Mouse (Mus musculus): ENCODE data around the gene Srrm3. TPM values are rescaled to one million over a fixed set of nuclear protein-coding genes. Genes with fewer than 3 reads are reported as not detected.

Srrm3 gene
- polyA plus RNA-seq, 1 experiment from 2014 or later: 0.11 TPM

DNA sequence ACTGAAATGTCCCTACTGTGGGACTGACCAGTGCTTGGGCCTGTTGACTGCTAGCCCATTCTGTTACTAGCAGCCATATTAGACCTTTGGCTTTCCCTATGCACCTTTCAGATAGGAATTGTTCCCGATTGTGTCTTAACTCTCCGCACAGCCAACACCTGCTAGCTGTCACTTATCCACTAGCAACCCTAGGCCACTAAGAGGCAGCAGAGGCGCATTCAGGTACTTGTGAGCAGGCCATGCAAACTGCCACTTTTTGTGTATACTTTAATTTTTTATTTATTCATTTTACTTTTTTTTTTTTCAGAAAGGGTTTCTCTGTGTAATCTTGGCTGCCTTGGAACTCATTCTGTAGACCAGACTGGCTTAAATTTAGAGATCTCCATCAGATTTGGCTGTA, 94.0 kb downstream of the Srrm3 start:
- no peak overlapping the region for H3K4me2 ChIP-seq (replicated peaks; ENCODE audit: low read depth, low read length)

DNA sequence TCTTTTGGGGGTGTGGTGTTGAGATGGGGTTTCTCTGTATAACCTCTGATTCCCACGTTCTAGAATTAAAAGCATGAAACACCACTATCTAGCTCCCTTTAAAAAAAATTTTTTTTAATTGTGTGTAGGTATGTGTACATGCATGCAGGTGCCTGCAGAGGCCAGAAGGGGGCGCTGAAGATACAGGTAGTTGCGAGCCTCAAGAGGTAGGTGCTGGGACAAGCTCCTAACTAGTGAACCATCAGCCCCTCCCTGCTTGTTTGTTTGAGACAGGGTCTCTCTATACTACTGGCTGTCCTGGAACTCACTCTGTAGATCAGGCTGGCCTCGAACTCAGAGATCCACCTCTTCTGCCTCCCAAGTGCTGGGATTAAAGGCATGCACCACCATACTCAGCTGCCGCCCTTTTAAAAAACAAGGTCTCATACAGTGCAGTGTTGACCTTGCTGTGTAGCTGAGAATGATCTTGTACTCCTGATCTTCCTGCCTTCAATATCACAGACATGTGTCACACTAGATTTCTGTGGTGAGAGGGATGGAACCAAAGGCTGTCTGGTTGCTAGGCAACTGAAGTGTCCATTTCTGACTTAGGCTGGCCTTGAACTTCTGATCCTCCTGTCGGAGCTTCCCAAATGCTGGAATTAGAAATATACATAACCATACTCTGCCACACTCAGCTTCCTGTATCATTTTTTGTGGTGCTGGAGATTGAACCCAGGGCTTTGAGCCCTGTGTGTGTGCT, 94.8 kb downstream of the Srrm3 start:
- Histone ChIP-seq H3K4me2 (replicated peaks; ENCODE audit: low read depth, low read length) (no peak overlapping the region), H3K27me3 (ENCODE audit: control insufficient read depth, insufficient read depth, low read length) (no peaks in the 10 kb centered on the region), H3K9me3 (ENCODE audit: control insufficient read depth, low read length) (no peaks in the 10 kb centered on the region), H3K36me3 (ENCODE audit: control insufficient read depth, insufficient read depth, low read length) (peaks cover 7% of the 10 kb centered on the region), H3K9ac (ENCODE audit: low read depth, low read length) (no peak overlapping the region), H3K4me3 (ENCODE audit: low read length) (no peak overlapping the region), H3K27ac (ENCODE audit: low read depth, low read length) (no peak overlapping the region), H3K4me1 (ENCODE audit: control insufficient read depth, insufficient read depth, low read length) (no peaks in the 10 kb centered on the region)
- 71% methylated on average over 6 of the region's 6 CpGs for WGBS
- ATAC-seq (ENCODE audit: low FRiP score, low TSS enrichment): no peak

More for the DNA sequence above, 94.0 kb downstream of the Srrm3 start:
- no peaks in the 10 kb centered on the region for H3K27me3 ChIP-seq (ENCODE audit: control insufficient read depth, insufficient read depth, low read length)
- no peaks in the 10 kb centered on the region for H3K4me1 ChIP-seq (ENCODE audit: control insufficient read depth, insufficient read depth, low read length)
- H3K36me3 ChIP-seq (ENCODE audit: control insufficient read depth, insufficient read depth, low read length): 0 out of 2 replicates have a peak, but pooled peaks cover 3% of the 10 kb centered on the region
- H3K27ac ChIP-seq (ENCODE audit: low read depth, low read length): no peak overlapping the region
- no peak for ATAC-seq (ENCODE audit: low FRiP score, low TSS enrichment)
- 76% methylated on average over 3 of the region's 3 CpGs for WGBS
- H3K4me3 ChIP-seq (ENCODE audit: low read length): no peak overlapping the region
- no peak overlapping the region for H3K9ac ChIP-seq (ENCODE audit: low read depth, low read length)
- H3K9me3 ChIP-seq (ENCODE audit: control insufficient read depth, low read length): no peaks in the 10 kb centered on the region

DNA sequence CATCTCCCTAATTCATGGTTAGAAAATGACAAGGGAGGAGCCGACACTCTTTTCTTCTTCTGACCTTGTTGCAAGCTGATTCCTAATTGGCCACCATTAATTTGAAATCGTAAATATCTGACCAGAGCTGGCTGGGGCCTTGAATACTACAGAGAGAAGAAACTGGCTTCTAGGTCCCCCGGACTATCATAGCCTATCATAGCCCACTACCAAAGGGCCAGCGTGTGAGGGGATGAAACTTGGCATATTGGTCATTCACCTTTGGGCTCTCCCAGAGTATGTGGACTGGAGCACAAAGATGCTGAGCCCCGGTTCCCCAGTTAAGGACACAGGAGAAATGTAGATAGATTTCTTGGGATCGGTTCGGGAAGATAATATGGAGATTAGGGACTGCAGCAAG, 96.4 kb downstream of the Srrm3 start:
- 27% methylated on average over 7 of the region's 7 CpGs for WGBS

DNA sequence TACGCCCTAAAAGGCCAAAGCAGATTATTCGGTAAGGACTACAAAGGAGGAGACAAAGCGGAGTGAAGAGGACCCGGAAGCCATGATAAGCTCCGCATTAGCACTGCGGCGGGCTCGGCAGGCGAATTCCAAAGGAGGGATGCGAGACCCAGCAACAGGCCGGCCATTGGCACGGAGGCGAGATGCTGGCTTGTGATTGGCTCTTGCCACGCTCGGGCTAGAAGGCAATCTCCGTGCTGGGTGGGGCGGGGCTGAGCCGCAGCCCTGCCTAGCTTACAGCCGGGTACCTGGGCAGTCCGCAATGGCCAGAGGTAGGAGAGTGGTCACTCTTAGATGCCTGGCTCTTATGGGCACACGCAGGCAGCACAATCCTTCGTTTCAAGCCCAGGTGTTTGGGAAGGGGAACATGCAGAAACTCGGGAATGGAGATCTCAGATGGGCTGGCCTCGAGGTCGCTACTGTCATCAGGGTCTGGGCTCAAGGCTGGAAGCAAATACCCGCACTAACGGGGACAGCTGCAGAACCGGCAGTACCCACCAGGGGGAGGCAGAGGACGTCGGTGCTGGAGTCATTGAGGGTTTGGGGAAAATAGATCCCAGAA, 97.0 kb downstream of the Srrm3 start:
- ATAC-seq (ENCODE audit: low FRiP score, low TSS enrichment): peak; percentile 98
- WGBS: under 1% methylated on average over 30 of the region's 30 CpGs
- Histone ChIP-seq H3K27me3 (ENCODE audit: control insufficient read depth, insufficient read depth, low read length) (no peaks in the 10 kb centered on the region), H3K9ac (ENCODE audit: low read depth, low read length) (peak overlapping the region; percentile 53), H3K4me1 (ENCODE audit: control insufficient read depth, insufficient read depth, low read length) (no peaks in the 10 kb centered on the region), H3K36me3 (ENCODE audit: control insufficient read depth, insufficient read depth, low read length) (peaks cover 26% of the 10 kb centered on the region), H3K27ac (ENCODE audit: low read depth, low read length) (peak overlapping the region; percentile 5; the same call in 1 of the 2 replicates), H3K4me3 (ENCODE audit: low read length) (peak overlapping the region; percentile 41), H3K9me3 (ENCODE audit: control insufficient read depth, low read length) (no peaks in the 10 kb centered on the region), H3K4me2 (replicated peaks; ENCODE audit: low read depth, low read length) (peak overlapping the region; percentile 72)

More for the DNA sequence above, 96.4 kb downstream of the Srrm3 start:
- Histone ChIP-seq H3K4me2 (replicated peaks; ENCODE audit: low read depth, low read length) (peak overlapping the region; percentile 72), H3K9me3 (ENCODE audit: control insufficient read depth, low read length) (no peaks in the 10 kb centered on the region), H3K9ac (ENCODE audit: low read depth, low read length) (peak overlapping the region; percentile 53), H3K36me3 (ENCODE audit: control insufficient read depth, insufficient read depth, low read length) (peaks cover 21% of the 10 kb centered on the region), H3K4me1 (ENCODE audit: control insufficient read depth, insufficient read depth, low read length) (no peaks in the 10 kb centered on the region), H3K4me3 (ENCODE audit: low read length) (peak overlapping the region; percentile 41), H3K27ac (ENCODE audit: low read depth, low read length) (peak overlapping the region; percentile 5; the same call in 1 of the 2 replicates), H3K27me3 (ENCODE audit: control insufficient read depth, insufficient read depth, low read length) (no peaks in the 10 kb centered on the region)
- ATAC-seq (ENCODE audit: low FRiP score, low TSS enrichment): peak; percentile 34; the same call in 1 of the 2 replicates

DNA sequence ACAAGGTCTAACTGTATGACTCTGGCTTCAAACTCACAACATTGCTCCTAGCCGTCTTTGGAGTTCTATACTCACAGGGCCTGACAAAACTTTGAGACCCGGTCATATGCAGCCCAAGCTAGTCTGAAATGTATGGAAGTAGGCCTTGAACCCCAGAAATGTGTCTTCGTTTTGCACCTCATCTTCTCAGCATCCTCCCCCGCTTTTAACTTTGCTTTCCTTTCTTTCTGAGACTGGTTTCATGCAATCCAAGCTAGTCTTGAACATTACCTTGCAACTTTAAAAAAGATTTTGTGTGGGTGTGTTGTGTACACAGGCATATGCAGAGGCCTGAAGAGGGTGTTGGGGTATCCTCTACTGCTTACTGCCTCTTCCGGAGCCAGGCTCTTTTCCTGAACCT, 97.6 kb downstream of the Srrm3 start:
- ATAC-seq (ENCODE audit: low FRiP score, low TSS enrichment): no peak
- H3K4me2 ChIP-seq (replicated peaks; ENCODE audit: low read depth, low read length): peak overlapping the region; percentile 72; the same call in 1 of the 2 replicates
- 54% methylated on average over 5 of the region's 5 CpGs for WGBS
- peaks cover 32% of the 10 kb centered on the region for H3K36me3 ChIP-seq (ENCODE audit: control insufficient read depth, insufficient read depth, low read length)
- no peaks in the 10 kb centered on the region for H3K9me3 ChIP-seq (ENCODE audit: control insufficient read depth, low read length)
- H3K27me3 ChIP-seq (ENCODE audit: control insufficient read depth, insufficient read depth, low read length): no peaks in the 10 kb centered on the region
- H3K4me1 ChIP-seq (ENCODE audit: control insufficient read depth, insufficient read depth, low read length): no peaks in the 10 kb centered on the region
- peak overlapping the region; percentile 26; the same call in 1 of the 2 replicates for H3K27ac ChIP-seq (ENCODE audit: low read depth, low read length)
- H3K4me3 ChIP-seq (ENCODE audit: low read length): no peak overlapping the region
- no peak overlapping the region for H3K9ac ChIP-seq (ENCODE audit: low read depth, low read length)

DNA sequence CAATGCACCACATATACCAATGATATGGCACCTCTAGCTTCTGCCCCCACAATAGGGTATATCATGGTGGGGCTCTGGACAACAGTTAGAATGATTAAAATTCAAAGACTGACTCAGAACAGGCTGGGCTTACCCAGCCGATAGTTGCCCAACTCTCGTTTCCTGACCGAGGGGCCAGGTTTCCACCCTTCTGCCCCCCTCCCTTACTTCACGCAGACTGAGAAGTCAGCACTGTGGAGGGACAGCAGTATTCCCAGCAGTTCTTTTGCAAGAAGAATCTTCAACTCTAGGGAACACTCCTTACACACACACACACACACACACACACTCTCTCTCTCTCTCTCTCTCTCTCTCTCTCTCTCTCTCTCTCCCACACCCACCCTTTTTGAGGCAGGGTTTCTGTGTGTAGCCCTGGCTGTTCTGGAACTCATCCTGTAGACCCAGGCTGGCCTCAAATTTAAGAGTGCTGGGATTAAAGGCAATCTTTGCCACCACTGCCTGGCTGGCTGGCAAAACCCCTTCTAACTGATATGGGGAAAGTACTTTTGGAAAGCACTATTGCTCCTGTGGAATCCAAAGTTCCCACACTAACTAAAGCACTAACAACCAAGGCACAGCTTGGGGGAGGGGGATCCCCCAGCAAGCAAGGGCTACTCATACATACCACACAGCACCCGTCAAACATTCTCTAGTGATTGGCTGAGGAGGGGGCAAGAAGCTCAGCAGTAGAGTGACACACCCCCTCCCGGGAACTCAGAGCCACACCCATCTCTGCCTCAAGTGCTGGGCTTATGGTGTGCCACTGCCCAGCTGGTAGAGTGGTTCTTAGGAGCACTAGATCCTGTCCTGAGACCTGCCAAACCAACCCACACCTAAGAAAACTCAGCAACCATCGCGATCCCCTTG, 98.9 kb downstream of the Srrm3 start:
- Histone ChIP-seq H3K9ac (ENCODE audit: low read depth, low read length) (no peak overlapping the region), H3K27me3 (ENCODE audit: control insufficient read depth, insufficient read depth, low read length) (no peaks in the 10 kb centered on the region), H3K9me3 (ENCODE audit: control insufficient read depth, low read length) (no peaks in the 10 kb centered on the region), H3K27ac (ENCODE audit: low read depth, low read length) (no peak overlapping the region), H3K4me3 (ENCODE audit: low read length) (no peak overlapping the region), H3K36me3 (ENCODE audit: control insufficient read depth, insufficient read depth, low read length) (peaks cover 45% of the 10 kb centered on the region), H3K4me2 (replicated peaks; ENCODE audit: low read depth, low read length) (no peak overlapping the region), H3K4me1 (ENCODE audit: control insufficient read depth, insufficient read depth, low read length) (no peaks in the 10 kb centered on the region)
- ATAC-seq (ENCODE audit: low FRiP score, low TSS enrichment): no peak
- 66% methylated on average over 8 of the region's 8 CpGs for WGBS

DNA sequence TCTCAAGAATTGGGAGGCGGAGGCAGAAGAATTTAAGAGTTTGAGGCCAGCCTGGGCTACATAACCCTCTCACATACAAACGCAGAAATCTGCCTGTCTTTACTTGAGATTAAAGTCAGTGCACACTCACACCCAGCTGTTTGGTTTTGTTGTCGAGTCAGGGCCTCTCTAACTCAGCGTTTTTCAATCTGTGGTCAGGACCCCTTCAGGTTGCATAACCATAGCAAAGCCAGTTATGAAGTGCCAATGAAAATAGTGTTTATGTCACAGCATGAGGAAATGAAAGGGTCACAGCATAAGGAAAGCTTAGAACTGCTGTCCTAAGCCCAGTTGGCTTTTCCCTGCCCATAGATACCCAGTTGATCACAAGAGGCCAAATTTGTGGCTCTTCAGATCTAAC, 100.2 kb downstream of the Srrm3 start:
- H3K27me3 ChIP-seq (ENCODE audit: control insufficient read depth, insufficient read depth, low read length): no peaks in the 10 kb centered on the region
- H3K36me3 ChIP-seq (ENCODE audit: control insufficient read depth, insufficient read depth, low read length): peaks cover 57% of the 10 kb centered on the region
- no peak for ATAC-seq (ENCODE audit: low FRiP score, low TSS enrichment)
- no peak overlapping the region for H3K9ac ChIP-seq (ENCODE audit: low read depth, low read length)
- no peak overlapping the region for H3K4me2 ChIP-seq (replicated peaks; ENCODE audit: low read depth, low read length)
- no peaks in the 10 kb centered on the region for H3K4me1 ChIP-seq (ENCODE audit: control insufficient read depth, insufficient read depth, low read length)
- H3K27ac ChIP-seq (ENCODE audit: low read depth, low read length): no peak overlapping the region
- no peaks in the 10 kb centered on the region for H3K9me3 ChIP-seq (ENCODE audit: control insufficient read depth, low read length)
- no peak overlapping the region for H3K4me3 ChIP-seq (ENCODE audit: low read length)
- WGBS: 76% methylated on average over 4 of the region's 4 CpGs

DNA sequence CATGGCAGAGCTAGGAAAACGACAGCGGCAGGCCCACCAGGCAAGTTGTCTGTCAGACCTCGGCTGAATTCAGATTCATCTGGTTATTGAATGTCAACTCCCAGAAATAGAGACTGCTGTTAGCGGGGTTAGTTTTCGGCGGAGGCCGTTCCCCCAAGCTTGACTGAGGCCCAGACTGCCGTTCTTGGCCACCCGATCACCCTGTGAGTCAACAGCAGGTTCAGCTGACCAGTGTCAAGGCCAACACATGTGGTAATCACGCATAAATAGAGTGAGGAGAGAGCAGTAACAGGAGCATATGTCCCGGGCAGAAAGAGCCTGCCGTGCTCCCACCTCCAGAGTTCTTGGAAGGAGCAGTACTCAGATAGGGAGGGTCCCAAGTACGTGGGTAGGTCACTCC, 100.6 kb downstream of the Srrm3 start:
- Histone ChIP-seq H3K27ac (ENCODE audit: low read depth, low read length) (no peak overlapping the region), H3K4me2 (replicated peaks; ENCODE audit: low read depth, low read length) (no peak overlapping the region), H3K4me3 (ENCODE audit: low read length) (no peak overlapping the region), H3K27me3 (ENCODE audit: control insufficient read depth, insufficient read depth, low read length) (no peaks in the 10 kb centered on the region), H3K4me1 (ENCODE audit: control insufficient read depth, insufficient read depth, low read length) (no peaks in the 10 kb centered on the region), H3K9me3 (ENCODE audit: control insufficient read depth, low read length) (no peaks in the 10 kb centered on the region), H3K36me3 (ENCODE audit: control insufficient read depth, insufficient read depth, low read length) (peaks cover 59% of the 10 kb centered on the region), H3K9ac (ENCODE audit: low read depth, low read length) (no peak overlapping the region)
- ATAC-seq (ENCODE audit: low FRiP score, low TSS enrichment): no peak
- WGBS: 62% methylated on average over 13 of the region's 13 CpGs
